Mouse (Mus musculus) spleen, postnatal 10 days (tissue): ENCODE results near the gene Zfp512.
"Not testable (repeated sequence)": the region's sequence is repeated elsewhere in the genome, so short reads cannot be mapped to it uniquely, and the experiment has no call there.

Experiments used
- DNase-seq, 2 experiments: peaks; one replicate each; pipeline ENCODE4 v3.0.0; 2021 to 2022; ENCODE audit warnings: low spot score in 2 of 2

The Zfp512 gene

GRCm38 (mm10) chr5:31451878-31452561 lies at the start of gene Zfp512:
TSS of gene Zfp512 (plus strand) at chr5:31452431.
- DNase-seq = peak; percentile 68 to 92

GRCm38 (mm10) chr5:31434727-31435126 lies 17.5 kb upstream of the Zfp512 start:
- DNase-seq = not testable (repeated sequence)

DNA sequence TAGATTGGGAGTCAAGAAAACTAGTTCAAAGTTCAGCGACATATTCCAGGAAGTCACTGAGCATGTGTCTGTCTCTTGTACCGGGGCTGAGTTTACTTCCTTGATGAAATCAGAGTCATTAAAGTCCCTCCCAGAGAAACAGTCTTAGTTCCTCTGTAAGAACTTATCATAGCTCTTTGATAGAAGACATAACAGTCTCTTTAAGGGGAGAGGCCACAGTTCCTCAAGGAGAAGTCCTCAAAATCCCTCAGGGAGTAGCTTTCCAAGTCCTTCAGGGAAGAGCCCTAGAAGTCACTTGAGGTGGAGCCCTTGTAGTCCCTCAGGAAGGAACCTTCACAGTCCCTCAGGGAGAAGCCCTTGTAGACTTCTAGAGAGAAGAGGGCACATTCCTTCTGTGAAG lies 895 bp upstream of the Zfp512 start:
- DNase-seq = no peak

- DNase-seq = no peak
Measured at GRCm38 (mm10) chr5:31452562-31452878, 289 bp downstream of the Zfp512 start.

DNA sequence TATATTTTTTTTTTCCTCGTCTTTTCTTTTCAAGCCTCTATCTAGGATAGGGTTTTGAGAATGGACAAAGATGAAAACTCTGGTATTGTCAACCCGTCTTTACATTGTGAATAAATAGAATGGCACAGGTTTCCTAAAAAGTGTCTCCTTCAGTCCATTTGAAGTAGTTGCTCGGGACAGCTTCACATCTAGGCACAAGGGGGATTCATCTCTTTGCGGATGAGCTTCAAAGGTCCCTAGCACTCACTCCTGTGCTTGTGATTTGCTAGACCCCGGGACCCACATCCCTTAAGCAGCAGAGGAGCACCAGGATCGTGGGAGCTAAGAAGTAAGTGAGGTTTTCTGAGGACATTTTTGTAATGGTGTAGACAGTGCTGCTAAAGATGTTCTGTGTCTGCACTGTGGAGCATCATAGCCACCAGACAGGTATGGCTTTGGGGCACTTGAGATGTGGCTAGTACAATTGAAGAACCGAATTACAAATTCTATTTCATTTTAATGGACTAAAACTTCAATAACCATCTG lies 717 bp downstream of the Zfp512 start:
- DNase-seq = peak in 1 of 2 experiments; percentile 19

DNA sequence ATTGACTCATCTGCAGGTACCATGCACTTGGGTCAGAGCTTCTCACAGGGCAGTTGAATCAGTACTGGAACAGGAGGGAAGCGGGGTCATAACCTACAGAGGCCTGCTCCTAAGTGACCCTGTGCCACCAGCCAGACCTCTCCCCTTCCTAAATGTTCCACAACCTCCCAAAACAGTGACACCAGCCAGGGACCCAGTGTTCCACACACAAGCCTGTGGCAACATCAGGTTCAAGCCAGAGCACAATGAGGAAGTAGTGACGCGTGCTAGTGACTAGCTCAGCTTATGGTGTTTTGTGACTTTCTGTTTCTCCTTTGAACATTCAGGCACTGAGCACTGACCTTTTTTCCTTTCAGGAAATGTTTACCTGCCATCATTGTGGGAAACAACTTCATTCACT lies 15.6 kb downstream of the Zfp512 start:
- no peak for DNase-seq

DNA sequence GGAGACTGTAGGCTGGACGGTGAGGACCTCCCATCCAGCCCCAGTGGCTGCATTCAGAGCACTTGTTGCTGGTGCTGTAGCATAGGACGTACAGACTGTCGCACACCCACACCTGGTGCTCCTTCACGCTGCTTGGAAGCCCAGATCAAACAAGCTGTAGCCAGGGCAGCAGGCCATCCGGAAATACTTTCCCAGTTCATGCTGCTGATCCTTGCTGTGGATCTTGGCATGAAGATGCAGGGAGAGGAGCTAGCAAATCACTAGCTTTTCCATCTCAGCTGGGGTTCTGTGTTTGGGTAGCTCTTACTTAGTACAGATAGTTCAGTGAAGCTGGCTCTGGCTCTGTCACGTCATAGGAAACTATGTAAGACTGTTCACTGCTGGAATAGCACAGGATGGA lies 17.5 kb downstream of the Zfp512 start:
- no peak for DNase-seq

- DNase-seq = peak; percentile 34 to 74
Measured at GRCm38 (mm10) chr5:31470334-31470733, 18.1 kb downstream of the Zfp512 start.

DNA sequence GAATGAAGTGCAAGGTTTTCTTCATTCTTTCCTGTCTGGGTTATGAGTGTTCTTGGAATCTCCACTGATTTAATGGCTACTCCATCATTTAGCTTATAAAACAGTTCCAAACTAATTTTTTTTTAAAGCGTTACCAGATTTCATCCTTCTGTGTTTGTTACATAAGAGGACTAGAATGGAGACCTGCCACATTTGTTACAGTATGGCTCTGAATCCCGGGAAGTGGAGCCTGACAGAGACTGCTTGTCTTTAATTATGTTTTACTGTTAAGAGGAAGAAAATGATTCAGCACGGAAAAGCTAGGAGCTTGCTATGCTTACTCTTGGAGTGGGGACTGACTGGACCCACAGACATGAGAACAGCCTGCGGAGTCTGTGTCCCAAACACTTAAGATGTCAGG lies 28.3 kb downstream of the Zfp512 start:
- DNase-seq = no peak

GRCm38 (mm10) chr5:31485440-31485839 lies 33.2 kb downstream of the Zfp512 start, which contains the start of gene 4930548H24Rik:
TSS of gene 4930548H24Rik (plus strand) at chr5:31485740.
- no peak for DNase-seq

GRCm38 (mm10) chr5:31487889-31488288 lies 35.7 kb downstream of the Zfp512 start:
- DNase-seq = no peak

- no peak for DNase-seq
Measured at GRCm38 (mm10) chr5:31489116-31489769, 37.0 kb downstream of the Zfp512 start.

DNA sequence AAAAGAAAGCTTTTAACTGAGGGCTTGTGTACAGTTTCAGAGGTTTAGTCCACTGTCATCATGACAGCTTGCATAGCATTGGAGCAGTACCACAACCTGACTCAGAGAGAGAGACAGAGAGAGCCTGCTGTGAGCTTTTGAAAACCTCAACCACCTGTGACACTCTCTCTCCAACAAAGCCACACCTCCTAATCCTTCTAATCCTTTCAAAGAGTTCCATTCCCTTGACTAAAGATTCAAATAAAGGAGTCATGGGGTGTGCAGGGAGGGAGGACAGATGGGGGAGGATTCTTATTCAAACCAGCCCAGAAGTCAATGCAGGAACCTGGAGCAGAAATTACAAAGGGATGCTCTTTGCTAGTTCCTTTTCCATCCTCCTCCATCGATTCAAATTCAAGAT lies 39.8 kb downstream of the Zfp512 start:
- DNase-seq = no peak

DNA sequence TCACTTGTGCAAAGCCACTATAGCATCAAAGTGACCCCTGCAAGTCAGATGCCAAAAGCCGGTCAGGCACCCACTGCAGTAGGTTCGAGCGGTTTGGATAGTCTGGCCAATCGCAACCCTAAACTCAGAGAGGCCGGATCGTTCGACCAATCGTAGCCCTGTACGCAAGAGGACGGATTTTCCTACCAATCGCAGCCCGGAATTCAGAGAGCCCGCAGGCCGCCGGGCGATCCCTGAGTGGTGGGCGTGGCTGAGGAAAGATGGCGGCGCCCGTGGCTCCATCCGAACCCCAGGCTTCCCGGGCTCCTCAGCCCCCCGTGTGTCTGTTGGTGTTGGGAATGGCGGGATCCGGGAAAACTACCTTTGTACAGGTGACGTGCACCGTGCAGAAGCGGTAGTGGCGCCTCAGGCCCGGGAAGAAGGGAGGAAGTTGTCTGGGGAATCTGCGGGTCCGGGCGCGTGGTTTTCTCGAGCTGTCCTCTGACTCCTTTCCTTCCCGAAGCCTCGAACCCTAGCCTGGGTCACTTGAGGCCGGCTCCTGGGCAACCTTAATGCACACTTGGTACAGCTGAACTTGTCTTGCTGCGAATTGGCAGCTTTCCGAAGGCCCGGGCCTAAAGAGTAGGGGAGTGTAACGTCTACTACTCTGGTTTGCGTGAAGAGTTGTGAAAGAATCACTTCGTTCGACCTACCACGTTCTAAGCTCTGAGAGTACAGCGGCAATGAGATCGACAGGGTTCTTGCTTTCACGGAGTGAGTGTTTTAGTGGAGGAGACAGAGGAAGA lies 42.5 kb downstream of the Zfp512 start, which contains the start of gene Gpn1:
Gpn1 (plus strand) TSS at position 229 of the 785 bp plus-strand sequence.
- DNase-seq = peak; percentile 70 to 91

GRCm38 (mm10) chr5:31504843-31505242 lies 52.6 kb downstream of the Zfp512 start:
- DNase-seq = no peak

- no peak for DNase-seq
Measured at GRCm38 (mm10) chr5:31512481-31512880, 60.2 kb downstream of the Zfp512 start.

DNA sequence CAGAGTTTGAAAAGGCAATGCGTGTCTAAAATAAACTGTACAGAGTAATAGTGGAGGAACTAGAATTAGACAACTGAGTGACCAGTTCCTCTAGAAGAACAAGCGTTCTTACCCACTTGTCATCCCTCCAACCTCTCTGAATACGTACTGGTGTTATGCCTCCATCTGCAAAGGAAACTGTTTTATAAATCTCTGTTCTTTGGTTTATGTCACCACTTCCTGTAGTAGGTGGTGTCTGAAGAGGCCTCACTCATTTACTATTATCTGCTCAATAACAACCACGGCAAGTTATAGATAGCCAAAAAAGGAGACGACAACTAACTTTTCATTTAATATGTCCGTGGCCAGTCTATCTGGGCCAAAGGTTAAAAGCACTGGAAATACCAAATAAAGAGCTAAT lies 68.3 kb downstream of the Zfp512 start:
- no peak for DNase-seq

- DNase-seq = peak; percentile 83 to 87
Measured at GRCm38 (mm10) chr5:31526354-31527116, 74.3 kb downstream of the Zfp512 start, which contains the start of gene Slc4a1ap. TSS of gene Slc4a1ap (plus strand) at chr5:31526995.

DNA sequence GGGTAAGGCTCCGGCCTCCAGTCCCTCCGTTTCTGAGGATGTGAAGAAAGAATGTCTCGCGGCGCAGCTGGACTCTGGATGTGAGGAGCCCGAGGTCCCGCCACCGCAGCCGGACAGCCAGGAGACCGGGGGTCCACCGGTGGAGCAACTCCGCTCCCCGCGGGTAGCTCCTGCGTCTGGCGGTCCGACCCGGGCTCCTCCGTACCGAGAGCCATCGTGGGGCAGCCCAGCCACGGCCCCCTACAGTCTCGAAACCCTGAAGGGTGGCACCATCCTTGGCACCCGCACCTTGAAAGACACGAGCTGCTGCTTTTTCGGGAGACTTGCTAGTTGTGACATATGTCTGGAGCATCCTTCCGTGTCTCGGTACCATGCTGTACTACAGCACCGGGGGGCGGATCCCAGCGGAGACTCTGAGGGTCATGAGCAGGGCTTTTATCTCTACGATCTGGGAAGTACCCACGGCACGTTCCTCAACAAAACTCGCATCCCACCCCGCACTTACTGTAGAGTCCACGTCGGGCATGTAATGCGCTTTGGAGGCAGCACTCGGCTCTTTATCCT lies 75.0 kb downstream of the Zfp512 start:
- no peak for DNase-seq

GRCm38 (mm10) chr5:31527707-31528106 lies 75.5 kb downstream of the Zfp512 start, which contains the start of gene Supt7l:
TSS of gene Supt7l (minus strand) at chr5:31527807.
- not testable (repeated sequence) for DNase-seq

GRCm38 (mm10) chr5:31528560-31528959 lies 76.3 kb downstream of the Zfp512 start:
- DNase-seq = no peak
